Mouse (Mus musculus): Measurements from ENCODE around the gene Rab39. TPM values are rescaled to one million over a fixed set of nuclear protein-coding genes. Genes with fewer than 3 reads are reported as not detected.

Rab39 gene
- 1 to 10 TPM; 1.8 to 1.9 TPM for total RNA-seq (2021)
- long read RNA-seq = 0 reads

- peak; percentile 81 to 85 for DNase-seq (ENCODE audit: low spot score in 2 of 2)
Measured at GRCm38 (mm10) chr9:53705992-53706696, at the start of gene Rab39. Rab39 (minus strand) TSS chr9:53706232.

- DNase-seq (ENCODE audit: low spot score in 2 of 2) = no peak
Measured at GRCm38 (mm10) chr9:53754801-53755200, 48.8 kb upstream of the Rab39 start.

- no peak for DNase-seq (ENCODE audit: low spot score in 2 of 2)
Measured at GRCm38 (mm10) chr9:53750899-53751298, 44.9 kb upstream of the Rab39 start.

GRCm38 (mm10) chr9:53750411-53750810, 44.4 kb upstream of the Rab39 start:
- DNase-seq (ENCODE audit: low spot score in 2 of 2) = no peak

GRCm38 (mm10) chr9:53740829-53741404, 34.9 kb upstream of the Rab39 start:
- DNase-seq (ENCODE audit: low spot score in 2 of 2) = no peak

GRCm38 (mm10) chr9:53705491-53705991, 491 bp downstream of the Rab39 start:
- DNase-seq (ENCODE audit: low spot score in 2 of 2) = peak in 1 of 2 experiments; percentile 40

GRCm38 (mm10) chr9:53702991-53703390, 3.0 kb downstream of the Rab39 start:
- DNase-seq (ENCODE audit: low spot score in 2 of 2) = no peak

GRCm38 (mm10) chr9:53700496-53700895, 5.5 kb downstream of the Rab39 start:
- no peak for DNase-seq (ENCODE audit: low spot score in 2 of 2)

- DNase-seq (ENCODE audit: low spot score in 2 of 2) = no peak
Measured at GRCm38 (mm10) chr9:53695846-53696245, 10.2 kb downstream of the Rab39 start.

- DNase-seq (ENCODE audit: low spot score in 2 of 2) = no peak
Measured at GRCm38 (mm10) chr9:53693718-53694117, 12.3 kb downstream of the Rab39 start.

GRCm38 (mm10) chr9:53691745-53692670, 14.0 kb downstream of the Rab39 start:
- DNase-seq (ENCODE audit: low spot score in 2 of 2) = no peak

GRCm38 (mm10) chr9:53680851-53681250, 25.2 kb downstream of the Rab39 start:
- no peak for DNase-seq (ENCODE audit: low spot score in 2 of 2)

GRCm38 (mm10) chr9:53676921-53677320, 29.1 kb downstream of the Rab39 start:
- DNase-seq (ENCODE audit: low spot score in 2 of 2) = no peak

GRCm38 (mm10) chr9:53673571-53673970, 32.5 kb downstream of the Rab39 start:
- DNase-seq (ENCODE audit: low spot score in 2 of 2) = peak; percentile 61 to 72

- DNase-seq (ENCODE audit: low spot score in 2 of 2) = peak; percentile 28 to 47
Measured at GRCm38 (mm10) chr9:53669680-53670219, 36.3 kb downstream of the Rab39 start, which contains the start of gene Cul5. Cul5 (minus strand) TSS chr9:53670014.

- peak; percentile 96 to 97 for DNase-seq (ENCODE audit: low spot score in 2 of 2)
Measured at GRCm38 (mm10) chr9:53667020-53667669, 38.9 kb downstream of the Rab39 start.

- DNase-seq (ENCODE audit: low spot score in 2 of 2) = no peak
Measured at GRCm38 (mm10) chr9:53666665-53667019, 39.4 kb downstream of the Rab39 start.

- DNase-seq (ENCODE audit: low spot score in 2 of 2) = no peak
Measured at GRCm38 (mm10) chr9:53665428-53665827, 40.6 kb downstream of the Rab39 start.

- DNase-seq (ENCODE audit: low spot score in 2 of 2) = no peak
Measured at GRCm38 (mm10) chr9:53664819-53665218, 41.2 kb downstream of the Rab39 start.

GRCm38 (mm10) chr9:53634796-53635195, 71.2 kb downstream of the Rab39 start:
- DNase-seq (ENCODE audit: low spot score in 2 of 2) = no peak
